Mouse (Mus musculus) CH12.LX (cell line): ENCODE data around the gene Tcp11l2.

Experiments
- CHD1 ChIP-seq: IDR thresholded peaks from 2 replicates; pipeline ENCODE4 v1.6.1; 2012; ENCODE audit warnings: low read depth, low read length, improper control_type of control experiment, inconsistent platforms
- CTCF ChIP-seq, 2 experiments: IDR thresholded peaks in 1 of 2; conservative IDR thresholded peaks in 1 of 2; 2 replicates each; pipeline ENCODE4 v1.5.1; 2011 to 2012; ENCODE audit warnings: low read depth in 2 of 2, low read length in 2 of 2, improper control_type of control experiment in 1 of 2, inconsistent platforms in 1 of 2, mild to moderate bottlenecking in 1 of 2, moderate library complexity in 1 of 2
- EP300 ChIP-seq: IDR thresholded peaks from 2 replicates; pipeline ENCODE4 v1.6.1; 2011; ENCODE audit warnings: low read length, improper control_type of control experiment
- ETS1 ChIP-seq: conservative IDR thresholded peaks from 2 replicates; pipeline ENCODE4 v1.6.1; 2012; ENCODE audit warnings: low read depth, mild to moderate bottlenecking, inconsistent platforms, low read length, improper control_type of control experiment, moderate library complexity
- JUN ChIP-seq: IDR thresholded peaks from 2 replicates; pipeline ENCODE4 v1.6.1; 2011; ENCODE audit warnings: low read depth, mild to moderate bottlenecking, low read length, improper control_type of control experiment, moderate library complexity; ENCODE audit not compliant: insufficient read depth
- JUND ChIP-seq: conservative IDR thresholded peaks from 2 replicates; pipeline ENCODE4 v1.6.1; 2011; ENCODE audit warnings: low read depth, low read length, improper control_type of control experiment
- MAX ChIP-seq: IDR thresholded peaks from 2 replicates; pipeline ENCODE4 v1.6.1; 2011; ENCODE audit warnings: low read length, improper control_type of control experiment
- MXI1 ChIP-seq: IDR thresholded peaks from 2 replicates; pipeline ENCODE4 v1.6.1; 2011; ENCODE audit warnings: mild to moderate bottlenecking, low read depth, low read length, improper control_type of control experiment
- MYC ChIP-seq: IDR thresholded peaks from 2 replicates; pipeline ENCODE4 v1.6.1; 2011; ENCODE audit warnings: low read depth, mild to moderate bottlenecking, improper control_type of control experiment, low read length
- USF1 ChIP-seq: IDR thresholded peaks from 2 replicates; pipeline ENCODE4 v1.6.1; 2014; ENCODE audit warnings: low read depth, mild to moderate bottlenecking, inconsistent platforms, low read length, improper control_type of control experiment
- ZC3H11A ChIP-seq: IDR thresholded peaks from 2 replicates; pipeline ENCODE4 v1.6.1; 2012; ENCODE audit warnings: low read depth, mild to moderate bottlenecking, inconsistent platforms, low read length, improper control_type of control experiment

GRCm38 (mm10) chr10:84576395-84577070 lies at the start of gene Tcp11l2:
- TF ChIP-seq JUND (no peak), CTCF (conservative IDR thresholded peaks at IDR 0.05 in 1 of 2, IDR thresholded peaks at IDR 0.05 in 1 of 2; ENCODE audit: low read depth in 2 of 2, low read length in 2 of 2) (no peak), MXI1 (peak; percentile 82), USF1 (no peak), ETS1 (no peak), EP300 (no peak), MYC (peak; percentile 52; the same call in 1 of the 2 replicates), ZC3H11A (no peak), CHD1 (peak; percentile 100), JUN (no peak), MAX (no peak; the same call in 1 of the 2 replicates)
